Mouse (Mus musculus) testis, adult 2 months (tissue): Measurements from ENCODE around the gene Bcar3.

Experiments
- CTCF ChIP-seq: fragments of 200-500 bp; IDR thresholded peaks from 2 replicates; pipeline ENCODE4 v1.5.1; 2012; ENCODE audit warnings: low read depth, mild to moderate bottlenecking, inconsistent platforms, low read length, moderate library complexity; ENCODE audit not compliant: control insufficient read depth, insufficient read depth, insufficient replicate concordance
- POLR2A ChIP-seq: fragments of 200-500 bp; IDR thresholded peaks from 2 replicates; pipeline ENCODE4 v1.6.1; 2012; ENCODE audit warnings: low read depth, mild to moderate bottlenecking, inconsistent platforms, low read length, moderate library complexity; ENCODE audit not compliant: control insufficient read depth

- TF ChIP-seq POLR2A (no peak), CTCF (no peak)
Observed at GRCm38 (mm10) chr3:122418564-122419274, 124.8 kb downstream of the Bcar3 start.
